Mouse (Mus musculus) ES-E14 (cell line): ENCODE data around the gene Stard7. TPM values are rescaled to one million over a fixed set of nuclear protein-coding genes. Genes with fewer than 3 reads are reported as not detected.
"Not testable (repeated sequence)": the region's sequence is repeated elsewhere in the genome, so short reads cannot be mapped to it uniquely, and the experiment has no call there.

Source experiments
- DNase-seq: peaks from one replicate; pipeline ENCODE4 v3.0.0-alpha.2; 2013; ENCODE audit warnings: low read depth, low spot score
- H3K27ac ChIP-seq: 2 replicates; pipeline ENCODE4 v1.5.1; 2012; ENCODE audit warnings: low read depth, mild to moderate bottlenecking, low read length, moderate library complexity, mixed read lengths; ENCODE audit not compliant: poor library complexity, insufficient read depth, severe bottlenecking
- H3K36me3 ChIP-seq: 2 replicates; pipeline ENCODE4 v1.6.1; 2012; ENCODE audit warnings: mild to moderate bottlenecking, low read length, moderate library complexity, mixed read lengths; ENCODE audit not compliant: control insufficient read depth, poor library complexity, insufficient read depth, severe bottlenecking
- H3K4me1 ChIP-seq, 2 experiments: fragments of 150-350 bp in 1 of 2; sonication (generic) in 1 of 2; 2 replicates each; pipeline ENCODE4 v1.6.1; 2012; ENCODE audit warnings: low read length in 2 of 2, mild to moderate bottlenecking in 1 of 2, mixed read lengths in 1 of 2; ENCODE audit not compliant: control insufficient read depth in 2 of 2, insufficient read depth in 2 of 2, poor library complexity in 1 of 2
- H3K4me3 ChIP-seq, 2 experiments: fragments of 150-350 bp in 1 of 2; sonication (generic) in 1 of 2; 2 replicates each; pipeline ENCODE4 v1.5.1; 2012; ENCODE audit warnings: low read length in 2 of 2, low read depth in 1 of 2, mild to moderate bottlenecking in 1 of 2, mixed read lengths in 1 of 2; ENCODE audit not compliant: insufficient read depth in 1 of 2, poor library complexity in 1 of 2, severe bottlenecking in 1 of 2
- H3K9ac ChIP-seq: 2 replicates; pipeline ENCODE4 v1.6.1; 2012; ENCODE audit warnings: low read depth, mild to moderate bottlenecking, low read length, mixed read lengths; ENCODE audit not compliant: poor library complexity, insufficient read depth, severe bottlenecking
- H3K9me3 ChIP-seq: fragments of 150-350 bp; sonication (generic); 2 replicates; pipeline ENCODE4 v1.6.1; 2012; ENCODE audit warnings: low read depth, mild to moderate bottlenecking, low read length; ENCODE audit not compliant: control insufficient read depth, insufficient read depth
- CHD2 ChIP-seq: IDR thresholded peaks from 2 replicates; pipeline ENCODE4 v1.6.1; 2014; ENCODE audit warnings: mild to moderate bottlenecking, low read depth, low read length, inconsistent platforms
- HCFC1 ChIP-seq: IDR thresholded peaks from 2 replicates; pipeline ENCODE4 v1.6.1; 2012; ENCODE audit warnings: low read length, inconsistent platforms, borderline replicate concordance; ENCODE audit not compliant: insufficient read depth
- MAFK ChIP-seq: IDR thresholded peaks from 2 replicates; pipeline ENCODE4 v1.6.1; 2014; ENCODE audit warnings: mild to moderate bottlenecking, low read depth, low read length, inconsistent platforms; ENCODE audit not compliant: insufficient read depth
- ZC3H11A ChIP-seq: IDR thresholded peaks from 2 replicates; pipeline ENCODE4 v1.6.1; 2012; ENCODE audit warnings: low read depth, mild to moderate bottlenecking, inconsistent platforms, low read length, borderline replicate concordance
- ZNF384 ChIP-seq: IDR thresholded peaks from 2 replicates; pipeline ENCODE4 v1.6.1; 2012; ENCODE audit warnings: low read depth, low read length, inconsistent platforms
- in situ Hi-C, 2 experiments: fragments of 600-800 bp; cut with MboI; formaldehyde crosslinking; loops; one replicate each; pipeline ENCODE4 v1.15.1; 2025; ENCODE audit warnings: low sequenced_read_pairs in 2 of 2, inconsistent platforms in 1 of 2; ENCODE audit not compliant: unreplicated experiment in 2 of 2
- total RNA-seq: library from RNA; depleted of rRNA; stranded (reverse); fragments of 300-350 nt; gene quantifications from 2 replicates; pipeline ENCODE4 v1.2.3, GENCODE M21; 2012

Gene Stard7
- total RNA-seq, 1 experiment, result 40.7 TPM

GRCm38 (mm10) chr2:127271042-127271515 is 1.1 kb downstream of the Stard7 start:
- peak overlapping the region; percentile 89 for H3K9ac ChIP-seq
- H3K36me3 ChIP-seq, result 0 out of 2 replicates have a peak, but pooled peaks cover 2% of the 10 kb centered on the region
- in situ Hi-C loops, result no loop called here
- no peak for DNase-seq
- peaks cover 0 to 4% of the 10 kb centered on the region in 2 experiments; a peak in 2 of 4 replicates for H3K4me1 ChIP-seq
- no peaks in the 10 kb centered on the region for H3K9me3 ChIP-seq
- H3K27ac ChIP-seq, result no peak overlapping the region
- peak overlapping the region; percentile 94 to 99 for H3K4me3 ChIP-seq
- no peak for TF ChIP-seq HCFC1
- no peak for TF ChIP-seq ZNF384
- no peak for TF ChIP-seq MAFK
- no peak for TF ChIP-seq CHD2
- no peak for TF ChIP-seq ZC3H11A

GRCm38 (mm10) chr2:127272049-127272448 is 2.0 kb downstream of the Stard7 start:
- H3K27ac ChIP-seq, H3K9ac ChIP-seq, H3K4me1 ChIP-seq, in situ Hi-C loops, H3K9me3 ChIP-seq, DNase-seq, H3K4me3 ChIP-seq, H3K36me3 ChIP-seq: not testable (repeated sequence)

- H3K36me3 ChIP-seq, result 0 out of 2 replicates have a peak, but pooled peaks cover 2% of the 10 kb centered on the region
- peaks cover 0 to 4% of the 10 kb centered on the region in 2 experiments; a peak in 2 of 4 replicates for H3K4me1 ChIP-seq
- H3K4me3 ChIP-seq, result no peak overlapping the region
- no peak for TF ChIP-seq HCFC1
- TF ChIP-seq ZNF384, result no peak
- no peak for TF ChIP-seq ZC3H11A
- TF ChIP-seq CHD2, result no peak
- TF ChIP-seq MAFK, result no peak
- no peaks in the 10 kb centered on the region for H3K9me3 ChIP-seq
- in situ Hi-C loops, result no loop called here
- no peak overlapping the region for H3K27ac ChIP-seq
- no peak overlapping the region for H3K9ac ChIP-seq
- no peak for DNase-seq
Measured at GRCm38 (mm10) chr2:127272806-127273205, 2.8 kb downstream of the Stard7 start.

GRCm38 (mm10) chr2:127274590-127274989 is 4.6 kb downstream of the Stard7 start:
- H3K4me1 ChIP-seq, result no peaks in the 10 kb centered on the region; a peak in 1 of 4 replicates
- no peak overlapping the region for H3K4me3 ChIP-seq
- no peak for DNase-seq
- no peak overlapping the region for H3K9ac ChIP-seq
- TF ChIP-seq CHD2 (no peak), MAFK (no peak), ZNF384 (no peak), HCFC1 (no peak), ZC3H11A (no peak)
- H3K36me3 ChIP-seq, result 0 out of 2 replicates have a peak, but pooled peaks cover 2% of the 10 kb centered on the region
- no peak overlapping the region for H3K27ac ChIP-seq
- in situ Hi-C loops, result no loop called here
- no peaks in the 10 kb centered on the region for H3K9me3 ChIP-seq
